Mouse (Mus musculus): ENCODE data around the gene Chst10.

DNA sequence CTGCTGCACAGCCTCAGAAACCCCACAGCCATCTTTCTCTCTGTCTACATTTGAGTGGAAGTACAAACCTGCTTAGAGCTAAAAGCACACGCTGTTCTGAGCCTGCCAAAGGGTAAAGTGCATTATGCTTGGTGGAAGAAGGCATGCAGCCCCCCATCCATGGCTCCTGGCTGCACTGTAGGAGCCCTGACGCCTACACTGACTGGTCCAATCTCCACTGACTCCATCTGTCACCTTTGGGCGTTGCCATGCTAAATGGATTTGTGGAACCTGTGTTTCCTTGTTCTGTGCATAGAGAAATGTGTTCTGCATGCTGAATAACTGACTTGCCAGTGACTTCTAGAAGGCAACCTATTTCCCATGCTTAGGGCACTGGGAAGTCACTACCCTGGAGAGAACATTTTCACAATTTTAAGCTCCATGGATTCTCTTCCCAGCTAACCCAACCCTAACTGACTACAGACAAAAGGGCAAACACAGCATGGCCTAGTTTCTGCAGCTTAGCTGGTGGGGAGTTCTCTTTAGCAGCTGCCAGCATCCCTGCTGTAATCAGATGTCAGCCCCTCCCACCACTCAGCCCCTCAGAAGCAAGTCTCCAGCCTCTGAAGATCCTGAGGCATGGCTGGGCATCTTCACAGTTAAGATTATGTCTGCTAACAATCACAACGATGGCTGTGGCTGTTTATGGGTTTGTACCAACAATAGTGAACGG lies 21.1 kb downstream of the Chst10 start:
- TF ChIP-seq CTCF (IDR thresholded peaks at IDR 0.05; ENCODE audit: extremely low read depth, insufficient read depth, insufficient read length, insufficient replicate concordance) (no peak), POLR2A (IDR thresholded peaks at IDR 0.05; ENCODE audit: low read depth, low read length) (no peak)

All from spleen, adult 2 months (tissue).